Mouse (Mus musculus): Measurements from ENCODE around the gene Clmn. TPM values are rescaled to one million over a fixed set of nuclear protein-coding genes. Genes with fewer than 3 reads are reported as not detected.

Clmn gene
- polyA plus RNA-seq, 1 experiment from 2014 or later: 2.8 TPM

DNA sequence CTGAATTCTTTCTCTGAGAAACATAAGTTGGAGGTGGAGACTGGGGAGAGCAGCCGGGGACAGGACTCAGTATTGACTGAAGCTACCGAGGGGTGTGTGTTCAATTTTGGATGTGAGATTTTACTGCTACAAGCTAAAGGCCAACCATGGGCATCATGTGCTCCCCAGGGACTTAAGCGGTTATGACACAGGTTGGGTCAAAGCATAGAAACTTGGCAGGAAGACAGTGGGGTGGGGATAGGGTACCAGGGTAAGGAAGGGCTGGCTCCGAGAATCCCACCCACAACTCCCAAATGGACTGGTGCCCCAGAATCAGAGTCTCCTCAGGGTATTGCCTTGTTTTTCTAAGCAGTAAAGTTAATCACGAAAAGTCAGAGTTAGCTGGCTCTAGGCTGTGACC is 99.8 kb downstream of the Clmn start:
- 92% methylated on average over 5 of the region's 5 CpGs for WGBS
- no peak for ATAC-seq (replicated peaks; ENCODE audit: low FRiP score)
- H3K9me3 ChIP-seq (ENCODE audit: control insufficient read depth, low read length): no peaks in the 10 kb centered on the region

DNA sequence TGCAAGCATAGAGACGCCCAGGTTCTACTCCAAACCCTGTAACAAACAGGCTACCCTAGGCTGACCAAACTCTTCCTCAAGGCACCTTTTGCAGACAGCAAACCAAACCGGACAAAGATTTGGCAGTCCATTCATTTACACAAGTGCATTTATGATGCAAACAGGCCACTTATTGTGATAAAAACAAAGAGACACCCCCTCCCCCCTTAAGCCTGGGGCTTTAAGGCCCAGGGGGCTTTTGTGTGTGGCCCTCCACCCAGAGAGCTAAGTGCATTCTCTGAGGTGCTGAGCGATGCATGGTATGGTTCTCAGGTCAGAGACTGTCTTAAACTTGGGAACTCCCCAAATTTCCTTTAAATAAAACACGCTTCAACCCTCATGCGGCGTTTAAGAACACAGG is 101.0 kb downstream of the Clmn start:
- Histone ChIP-seq H3K27me3 (ENCODE audit: control insufficient read depth, insufficient read depth, low read length) (no peaks in the 10 kb centered on the region), H3K9ac (ENCODE audit: low read length) (no peak overlapping the region), H3K36me3 (ENCODE audit: control insufficient read depth, insufficient read depth, low read length) (no peaks in the 10 kb centered on the region), H3K4me1 (replicated peaks; ENCODE audit: control insufficient read depth, insufficient read depth, low read length) (peaks cover 13% of the 10 kb centered on the region), H3K4me3 (ENCODE audit: low read depth, low read length) (no peak overlapping the region), H3K4me2 (ENCODE audit: low read depth, low read length, severe bottlenecking) (no peak overlapping the region), H3K27ac (ENCODE audit: low read depth, low read length) (no peak overlapping the region), H3K9me3 (ENCODE audit: control insufficient read depth, low read length) (no peaks in the 10 kb centered on the region)
- ATAC-seq (replicated peaks; ENCODE audit: low FRiP score): no peak
- 18% methylated on average over 6 of the region's 6 CpGs for WGBS
- no peak for DNase-seq (ENCODE audit: low spot score)

More for the DNA sequence above, 99.8 kb downstream of the Clmn start:
- Histone ChIP-seq H3K27me3 (ENCODE audit: control insufficient read depth, insufficient read depth, low read length) (no peaks in the 10 kb centered on the region), H3K9ac (ENCODE audit: low read length) (no peak overlapping the region), H3K4me1 (replicated peaks; ENCODE audit: control insufficient read depth, insufficient read depth, low read length) (peaks cover 13% of the 10 kb centered on the region), H3K27ac (ENCODE audit: low read depth, low read length) (no peak overlapping the region), H3K4me2 (ENCODE audit: low read depth, low read length, severe bottlenecking) (no peak overlapping the region), H3K4me3 (ENCODE audit: low read depth, low read length) (no peak overlapping the region), H3K36me3 (ENCODE audit: control insufficient read depth, insufficient read depth, low read length) (no peaks in the 10 kb centered on the region)
- DNase-seq (ENCODE audit: low spot score): no peak

GRCm38 (mm10) chr12:104761411-104761810 is 103.5 kb downstream of the Clmn start:
- ATAC-seq (replicated peaks; ENCODE audit: low FRiP score): no peak
- Histone ChIP-seq H3K9me3 (ENCODE audit: control insufficient read depth, low read length) (no peaks in the 10 kb centered on the region), H3K4me3 (ENCODE audit: low read depth, low read length) (no peak overlapping the region), H3K4me2 (ENCODE audit: low read depth, low read length, severe bottlenecking) (no peak overlapping the region), H3K27ac (ENCODE audit: low read depth, low read length) (no peak overlapping the region), H3K36me3 (ENCODE audit: control insufficient read depth, insufficient read depth, low read length) (no peaks in the 10 kb centered on the region), H3K9ac (ENCODE audit: low read length) (no peak overlapping the region), H3K4me1 (replicated peaks; ENCODE audit: control insufficient read depth, insufficient read depth, low read length) (peaks cover 6% of the 10 kb centered on the region; the same call in 1 of the 2 replicates), H3K27me3 (ENCODE audit: control insufficient read depth, insufficient read depth, low read length) (no peaks in the 10 kb centered on the region)
- DNase-seq (ENCODE audit: low spot score): no peak
- WGBS: 85% methylated on average over 8 of the region's 8 CpGs

- H3K9ac ChIP-seq (ENCODE audit: low read length): no peak overlapping the region
- DNase-seq (ENCODE audit: low spot score): no peak
- H3K9me3 ChIP-seq (ENCODE audit: control insufficient read depth, low read length): no peaks in the 10 kb centered on the region
- H3K36me3 ChIP-seq (ENCODE audit: control insufficient read depth, insufficient read depth, low read length): no peaks in the 10 kb centered on the region
- WGBS: 87% methylated on average over 7 of the region's 7 CpGs
- ATAC-seq (replicated peaks; ENCODE audit: low FRiP score): no peak
- H3K4me3 ChIP-seq (ENCODE audit: low read depth, low read length): no peak overlapping the region
- H3K27ac ChIP-seq (ENCODE audit: low read depth, low read length): no peak overlapping the region
- no peaks in the 10 kb centered on the region for H3K4me1 ChIP-seq (replicated peaks; ENCODE audit: control insufficient read depth, insufficient read depth, low read length)
- no peaks in the 10 kb centered on the region for H3K27me3 ChIP-seq (ENCODE audit: control insufficient read depth, insufficient read depth, low read length)
- H3K4me2 ChIP-seq (ENCODE audit: low read depth, low read length, severe bottlenecking): no peak overlapping the region
Measured at GRCm38 (mm10) chr12:104758066-104758465, 106.8 kb downstream of the Clmn start.

- peaks cover 7% of the 10 kb centered on the region for H3K4me1 ChIP-seq (replicated peaks; ENCODE audit: control insufficient read depth, insufficient read depth, low read length)
- WGBS: 77% methylated on average over 4 of the region's 4 CpGs
- no peaks in the 10 kb centered on the region; the same call in 1 of the 2 replicates for H3K27me3 ChIP-seq (ENCODE audit: control insufficient read depth, insufficient read depth, low read length)
Measured at GRCm38 (mm10) chr12:104753686-104754085, 111.2 kb downstream of the Clmn start.

DNA sequence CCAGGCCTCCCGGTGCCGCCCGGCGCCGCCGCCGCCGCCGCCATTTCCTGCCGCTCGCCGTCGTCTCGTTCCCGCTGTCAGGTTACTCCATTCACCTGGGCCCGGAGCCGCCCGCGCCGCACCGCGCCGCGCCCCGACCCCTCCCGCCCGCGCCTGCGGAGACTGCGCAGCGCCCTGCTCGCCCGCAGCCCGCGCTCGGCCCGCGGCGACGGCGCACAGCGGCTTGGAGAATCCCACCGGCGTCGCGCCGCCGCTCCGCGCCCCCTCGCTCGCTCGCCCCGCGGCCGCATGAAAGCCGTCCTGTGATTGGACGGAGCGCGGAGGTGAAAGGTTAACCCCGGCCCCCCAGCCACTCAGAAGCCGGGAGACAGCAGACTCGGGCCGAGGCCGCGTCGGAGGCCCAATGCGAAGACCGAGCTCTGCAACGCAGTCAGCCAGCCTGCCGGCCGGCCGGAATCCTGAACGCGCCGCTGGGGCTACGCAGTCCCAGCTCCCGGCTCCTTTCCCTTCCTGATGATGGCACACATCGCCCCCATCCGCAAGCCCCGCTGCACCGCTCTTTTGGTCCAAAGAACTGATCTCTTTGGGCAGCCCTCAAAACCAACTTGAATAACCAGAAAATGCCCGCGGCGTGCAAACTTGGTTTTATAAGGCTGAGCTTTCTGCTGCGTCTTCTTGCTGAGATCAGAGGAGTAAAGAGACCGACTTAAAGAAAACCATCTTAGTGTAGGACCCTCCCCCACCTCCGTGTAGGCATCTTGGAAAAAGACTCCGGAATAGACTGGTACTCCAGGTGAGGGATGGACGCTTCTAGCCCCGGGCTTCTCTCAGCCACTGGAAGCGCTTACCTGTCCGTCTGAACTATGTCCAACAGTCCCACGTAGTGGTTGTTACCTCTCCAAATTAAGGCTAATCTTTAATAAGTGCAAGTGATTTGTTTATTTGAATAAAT is 112.8 kb downstream of the Clmn start, which contains the start of gene Dicer1:
TSS of gene Dicer1 (minus strand) at position 139 of the 952 bp plus-strand sequence.
- H3K9me3 ChIP-seq (ENCODE audit: control insufficient read depth, low read length): no peaks in the 10 kb centered on the region
- DNase-seq (ENCODE audit: low spot score) (peak; percentile 99), ATAC-seq (replicated peaks; ENCODE audit: low FRiP score) (peak; percentile 96)
- H3K9ac ChIP-seq (ENCODE audit: low read length): peak within 1 kb of the TSS; percentile 93
- peak within 1 kb of the TSS; percentile 87 for H3K4me3 ChIP-seq (ENCODE audit: low read depth, low read length)
- H3K36me3 ChIP-seq (ENCODE audit: control insufficient read depth, insufficient read depth, low read length): no peaks in the 10 kb centered on the region
- WGBS: 1% methylated on average over 91 of the region's 94 CpGs
- H3K27ac ChIP-seq (ENCODE audit: low read depth, low read length): peak within 1 kb of the TSS; percentile 86
- peak within 1 kb of the TSS; percentile 84 for H3K4me2 ChIP-seq (ENCODE audit: low read depth, low read length, severe bottlenecking)
- H3K4me1 ChIP-seq (replicated peaks; ENCODE audit: control insufficient read depth, insufficient read depth, low read length): peaks cover 7% of the 10 kb centered on the region
- H3K27me3 ChIP-seq (ENCODE audit: control insufficient read depth, insufficient read depth, low read length): no peaks in the 10 kb centered on the region; the same call in 1 of the 2 replicates

More at GRCm38 (mm10) chr12:104753686-104754085, 111.2 kb downstream of the Clmn start:
- Histone ChIP-seq H3K9me3 (ENCODE audit: control insufficient read depth, low read length) (no peaks in the 10 kb centered on the region), H3K27ac (ENCODE audit: low read depth, low read length) (no peak overlapping the region), H3K9ac (ENCODE audit: low read length) (no peak overlapping the region), H3K36me3 (ENCODE audit: control insufficient read depth, insufficient read depth, low read length) (no peaks in the 10 kb centered on the region), H3K4me2 (ENCODE audit: low read depth, low read length, severe bottlenecking) (no peak overlapping the region), H3K4me3 (ENCODE audit: low read depth, low read length) (no peak overlapping the region)
- ATAC-seq (replicated peaks; ENCODE audit: low FRiP score) (no peak), DNase-seq (ENCODE audit: low spot score) (no peak)

DNA sequence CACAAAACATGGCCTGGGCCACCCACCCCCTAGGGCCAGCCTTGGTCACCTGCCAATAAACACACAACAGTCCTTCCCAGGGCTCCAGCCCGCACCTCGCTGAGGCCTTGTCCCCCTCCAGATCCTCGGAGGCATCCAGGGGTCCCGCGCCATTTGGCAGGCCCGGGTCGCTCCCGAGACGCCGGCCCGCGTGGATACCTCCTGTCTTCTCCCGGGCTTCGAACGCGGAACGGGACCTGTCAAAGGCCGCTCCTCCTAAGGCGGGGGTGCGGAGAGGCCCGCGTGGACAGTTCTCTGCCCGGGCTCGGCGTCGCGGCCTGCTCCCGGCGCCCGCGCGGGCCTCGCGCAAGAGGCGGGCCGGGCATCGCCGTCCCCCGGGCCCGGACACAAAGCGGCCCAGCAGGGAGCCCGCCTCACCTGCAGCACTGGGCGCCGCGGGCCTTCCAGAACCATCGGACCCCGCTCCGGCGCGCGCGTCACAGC is 113.5 kb downstream of the Clmn start:
- no peaks in the 10 kb centered on the region for H3K9me3 ChIP-seq (ENCODE audit: control insufficient read depth, low read length)
- peaks cover 7% of the 10 kb centered on the region for H3K4me1 ChIP-seq (replicated peaks; ENCODE audit: control insufficient read depth, insufficient read depth, low read length)
- H3K27ac ChIP-seq (ENCODE audit: low read depth, low read length): peak overlapping the region; percentile 77
- ATAC-seq (replicated peaks; ENCODE audit: low FRiP score): peak; percentile 62
- peak overlapping the region; percentile 87 for H3K4me3 ChIP-seq (ENCODE audit: low read depth, low read length)
- no peaks in the 10 kb centered on the region; the same call in 1 of the 2 replicates for H3K27me3 ChIP-seq (ENCODE audit: control insufficient read depth, insufficient read depth, low read length)
- DNase-seq (ENCODE audit: low spot score): peak; percentile 79
- WGBS: 0% methylated on average over 32 of the region's 52 CpGs
- peak overlapping the region; percentile 93 for H3K9ac ChIP-seq (ENCODE audit: low read length)
- H3K36me3 ChIP-seq (ENCODE audit: control insufficient read depth, insufficient read depth, low read length): no peaks in the 10 kb centered on the region
- H3K4me2 ChIP-seq (ENCODE audit: low read depth, low read length, severe bottlenecking): peak overlapping the region; percentile 84

- Histone ChIP-seq H3K4me3 (ENCODE audit: low read depth, low read length) (no peak overlapping the region), H3K4me2 (ENCODE audit: low read depth, low read length, severe bottlenecking) (no peak overlapping the region), H3K27me3 (ENCODE audit: control insufficient read depth, insufficient read depth, low read length) (no peaks in the 10 kb centered on the region; the same call in 1 of the 2 replicates), H3K4me1 (replicated peaks; ENCODE audit: control insufficient read depth, insufficient read depth, low read length) (peaks cover 7% of the 10 kb centered on the region), H3K9ac (ENCODE audit: low read length) (no peak overlapping the region), H3K9me3 (ENCODE audit: control insufficient read depth, low read length) (no peaks in the 10 kb centered on the region), H3K36me3 (ENCODE audit: control insufficient read depth, insufficient read depth, low read length) (no peaks in the 10 kb centered on the region), H3K27ac (ENCODE audit: low read depth, low read length) (no peak overlapping the region)
- DNase-seq (ENCODE audit: low spot score) (no peak), ATAC-seq (replicated peaks; ENCODE audit: low FRiP score) (no peak)
- 94% methylated on average over 2 of the region's 2 CpGs for WGBS
Measured at GRCm38 (mm10) chr12:104748946-104749345, 115.9 kb downstream of the Clmn start.
